Mouse (Mus musculus): ENCODE results near the gene Npsr1.

The Npsr1 gene

DNA sequence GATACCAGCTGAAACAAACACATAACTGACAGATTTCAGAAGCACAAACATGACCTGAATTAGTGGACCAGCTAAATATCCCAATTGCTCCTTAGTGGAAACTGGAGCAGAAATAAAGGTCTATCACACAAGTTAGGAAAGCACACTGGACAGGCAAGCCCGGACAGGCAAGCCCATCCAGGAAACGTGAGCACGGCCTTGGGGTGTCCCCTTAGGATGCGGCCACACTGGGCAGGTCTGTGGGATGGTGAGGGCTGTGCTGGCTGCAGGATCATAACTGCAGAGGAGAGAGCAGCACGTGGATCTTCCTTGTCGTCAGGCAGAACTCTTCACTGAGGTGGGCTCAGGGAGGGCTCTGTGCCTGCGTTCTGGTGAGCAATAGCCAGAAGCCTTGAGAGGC, at the start of gene Npsr1:
Gene Npsr1, plus strand, starts transcription at position 301 of the 400 bp plus-strand sequence.
- DNase-seq (ENCODE audit: low spot score in 2 of 2): no peak

DNA sequence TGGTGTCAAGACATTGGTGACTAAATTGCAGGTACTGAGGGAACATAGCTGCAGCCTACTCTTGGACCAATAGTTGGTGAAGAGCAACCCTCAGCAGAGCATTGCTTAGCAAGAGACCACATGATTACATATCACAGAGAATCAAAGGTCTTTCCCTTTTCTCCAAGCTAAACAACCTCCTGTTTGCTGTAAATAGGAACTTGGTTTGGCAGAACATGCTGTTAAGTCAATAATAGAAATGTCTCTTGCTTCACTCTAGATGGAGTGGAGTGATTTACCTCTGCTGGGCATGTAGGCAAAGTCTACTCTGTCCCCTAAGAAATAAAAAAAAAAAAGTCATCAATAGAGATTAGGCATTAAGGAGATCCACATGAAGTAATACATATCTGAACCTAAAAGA, 46.3 kb upstream of the Npsr1 start:
- DNase-seq (ENCODE audit: low spot score in 2 of 2): no peak

DNA sequence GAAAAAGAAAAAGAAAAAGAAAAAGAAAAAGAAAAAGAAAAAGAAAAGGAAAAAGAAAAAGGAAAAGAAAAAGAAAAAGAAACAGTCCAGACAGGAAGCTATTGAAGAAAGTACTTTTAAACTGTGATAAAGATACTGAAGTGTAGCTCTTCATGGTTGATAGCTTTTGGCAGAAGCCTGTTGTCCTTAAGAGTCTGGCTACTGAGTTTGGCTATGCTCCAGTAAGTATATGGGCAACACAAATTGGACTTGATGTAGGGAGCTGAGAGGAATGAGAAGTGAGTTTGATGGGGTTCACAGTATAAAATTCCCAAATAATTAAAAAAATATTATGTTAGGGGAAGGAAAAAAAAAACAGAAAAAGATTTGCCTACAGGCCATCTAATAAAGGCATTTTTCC, 34.5 kb upstream of the Npsr1 start:
- DNase-seq (ENCODE audit: low spot score in 2 of 2): no peak

DNA sequence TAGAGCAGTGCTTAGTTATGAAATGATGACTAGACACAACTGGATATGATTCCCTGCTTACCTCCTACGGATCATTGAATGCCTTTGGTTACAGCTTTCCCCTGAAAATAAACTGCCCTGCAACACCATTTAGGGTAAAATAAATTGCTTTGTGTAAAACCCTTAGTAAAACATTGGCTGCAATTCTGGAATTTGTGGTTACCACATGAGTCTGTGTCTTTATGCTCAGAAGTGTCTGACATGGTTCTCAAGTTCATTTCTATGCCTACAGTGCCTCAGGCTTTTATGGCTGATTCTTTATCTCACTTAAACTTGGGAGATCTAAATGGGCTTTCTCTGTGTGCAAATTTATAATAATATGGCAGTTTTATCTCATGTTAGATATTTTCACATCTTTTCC, 26.1 kb upstream of the Npsr1 start:
- DNase-seq (ENCODE audit: low spot score in 2 of 2): no peak

DNA sequence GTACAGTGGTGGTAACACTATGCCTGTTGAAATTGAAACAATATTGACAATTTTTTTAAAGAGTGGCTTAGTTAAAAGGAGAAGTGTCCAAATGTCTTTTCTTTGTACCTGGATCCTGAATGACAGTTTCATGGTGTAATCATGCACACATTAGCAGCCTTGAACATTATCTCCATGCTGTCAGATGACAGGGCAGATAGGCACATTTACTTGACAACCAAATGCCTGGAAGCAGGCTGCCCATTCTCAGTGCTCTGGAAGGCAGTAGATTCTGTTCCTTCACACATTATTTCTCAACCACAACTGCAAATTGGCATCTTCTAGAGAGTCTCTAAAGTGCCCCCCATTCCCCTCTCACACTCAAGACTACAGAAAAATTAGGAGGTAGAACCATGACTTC, 20.2 kb upstream of the Npsr1 start:
- no peak for DNase-seq (ENCODE audit: low spot score in 2 of 2)

DNA sequence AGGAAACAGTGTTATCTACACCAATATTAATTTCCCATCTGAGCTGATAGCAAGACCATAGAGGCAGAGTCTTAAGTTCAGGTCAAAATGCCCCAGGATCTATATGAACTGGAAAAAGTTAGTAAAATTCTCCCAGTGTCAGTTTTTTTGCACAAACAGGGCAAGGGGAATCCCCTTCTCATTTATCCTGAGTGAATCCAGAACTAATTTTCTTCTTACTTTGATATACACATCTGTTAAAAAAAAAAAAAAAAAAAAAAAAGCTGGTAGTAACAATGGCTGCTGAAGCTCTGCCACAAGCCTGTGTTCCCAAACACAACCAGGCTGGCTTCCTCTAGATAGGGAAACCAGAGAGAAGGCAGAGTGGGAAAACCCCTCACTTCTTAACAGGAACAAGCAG, 5.9 kb upstream of the Npsr1 start:
- DNase-seq (ENCODE audit: low spot score in 2 of 2): no peak

DNA sequence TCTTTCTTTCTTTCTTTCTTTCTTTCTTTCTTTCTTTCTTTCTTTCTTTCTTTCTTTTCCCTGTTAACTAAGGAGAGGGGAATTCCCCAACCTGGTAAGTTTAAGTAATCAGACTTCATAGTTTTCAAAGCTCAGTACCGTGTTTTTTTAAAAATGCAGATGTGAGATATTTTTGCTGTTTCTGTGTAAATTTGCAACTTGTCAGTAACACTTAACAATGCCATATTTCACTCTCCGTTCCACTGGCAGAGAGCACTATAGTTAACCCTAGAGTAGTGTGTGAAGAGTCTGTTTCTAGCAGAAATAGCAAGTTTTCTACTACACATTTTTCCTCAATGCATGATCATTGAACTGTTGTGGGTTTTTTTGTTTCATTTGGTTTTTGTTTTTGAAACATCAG, 730 bp downstream of the Npsr1 start:
- DNase-seq (ENCODE audit: low spot score in 2 of 2): no peak

DNA sequence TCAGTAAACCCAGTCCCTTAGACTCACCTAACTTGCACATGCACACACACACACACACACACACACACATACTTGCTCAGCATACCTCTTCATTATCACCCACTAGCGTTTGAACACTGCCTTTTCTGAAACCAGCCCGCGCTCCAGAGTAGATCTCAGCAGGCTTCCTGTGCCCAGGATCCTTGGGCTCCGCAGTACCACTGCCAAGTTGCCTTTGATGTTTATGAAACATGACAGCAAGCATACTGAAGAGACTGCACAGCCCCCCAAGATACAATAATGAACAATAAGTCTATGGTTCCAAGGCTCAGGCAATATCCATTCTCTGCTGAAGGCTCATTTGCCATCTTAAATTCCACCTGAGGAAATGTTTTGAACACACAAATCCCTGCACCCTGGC, 1.8 kb downstream of the Npsr1 start:
- DNase-seq (ENCODE audit: low spot score in 2 of 2): no peak

DNA sequence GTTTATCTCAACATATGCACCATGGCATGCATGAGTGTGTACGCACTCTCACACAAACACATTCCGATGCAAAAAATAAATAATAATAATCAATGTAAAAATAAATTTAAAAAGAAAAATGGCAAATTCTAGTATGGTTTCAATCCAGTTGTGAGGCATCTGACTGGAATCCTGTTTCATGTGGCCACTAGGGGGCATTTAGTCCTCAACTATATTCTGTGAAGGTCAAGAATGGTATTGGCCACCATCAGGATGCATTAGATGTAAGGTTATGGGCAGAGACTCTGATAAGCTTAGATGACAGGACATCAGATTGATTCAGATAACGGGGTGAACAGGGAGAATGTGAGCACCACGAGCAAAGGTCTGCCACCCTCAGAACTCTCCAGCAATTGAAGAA, 21.6 kb downstream of the Npsr1 start:
- DNase-seq (ENCODE audit: low spot score in 2 of 2): no peak

DNA sequence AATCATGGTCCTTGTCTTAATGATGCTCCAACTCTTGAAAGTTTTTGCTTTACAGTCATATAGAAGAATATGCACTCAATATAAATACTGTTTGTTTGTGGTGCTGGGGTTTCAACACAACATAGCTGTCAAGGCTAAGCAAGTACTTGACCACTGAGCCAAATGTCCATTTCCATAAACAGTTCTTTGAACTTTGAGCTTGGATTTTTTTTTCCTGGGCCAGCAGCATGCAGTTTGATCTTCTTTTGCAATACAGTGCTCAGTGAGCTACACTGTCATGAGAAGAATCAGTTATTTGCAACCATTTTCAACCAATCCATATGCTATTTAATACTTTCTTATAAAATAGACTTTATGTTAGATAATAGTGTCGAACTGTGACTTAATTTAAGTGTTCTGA, 35.3 kb downstream of the Npsr1 start:
- no peak for DNase-seq (ENCODE audit: low spot score in 2 of 2)

DNA sequence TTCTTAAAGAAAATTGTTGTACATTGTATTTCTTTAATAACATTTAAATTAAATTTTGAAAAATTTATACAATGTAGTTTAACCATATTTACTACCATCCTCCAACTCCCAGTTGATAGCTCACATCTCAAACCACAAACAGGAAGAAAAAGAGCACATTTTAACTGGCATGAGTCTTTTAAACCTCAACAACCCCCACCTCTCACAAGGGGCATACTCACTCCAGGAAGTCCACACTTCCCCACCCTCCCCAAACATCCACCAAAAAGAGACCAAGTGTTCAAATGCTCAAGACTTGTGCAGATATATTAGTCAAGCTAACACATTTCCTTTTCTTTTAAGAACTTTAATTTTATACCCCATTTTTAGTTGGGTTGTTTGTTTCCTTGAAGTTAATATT, 38.6 kb downstream of the Npsr1 start:
- DNase-seq (ENCODE audit: low spot score in 2 of 2): no peak

DNA sequence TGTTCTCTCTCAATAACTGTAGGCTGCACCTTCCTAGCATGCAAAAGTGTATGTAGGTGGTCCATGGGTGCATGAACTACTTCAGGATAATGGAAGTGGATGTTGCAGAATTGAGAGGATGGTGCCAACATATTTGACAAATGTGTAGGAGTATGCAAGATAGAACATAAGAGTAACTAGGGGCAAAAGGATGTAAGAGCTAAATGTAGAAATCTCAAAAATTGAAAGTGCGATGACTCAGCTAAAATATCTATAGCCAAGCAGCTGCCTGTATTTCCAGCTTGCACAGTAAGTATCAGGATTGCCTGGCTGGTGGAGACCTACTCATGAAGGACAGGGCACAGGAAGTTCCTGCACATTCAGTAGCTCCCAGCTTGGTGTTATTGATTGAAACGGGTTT, 46.5 kb downstream of the Npsr1 start:
- DNase-seq (ENCODE audit: low spot score in 2 of 2): no peak

DNA sequence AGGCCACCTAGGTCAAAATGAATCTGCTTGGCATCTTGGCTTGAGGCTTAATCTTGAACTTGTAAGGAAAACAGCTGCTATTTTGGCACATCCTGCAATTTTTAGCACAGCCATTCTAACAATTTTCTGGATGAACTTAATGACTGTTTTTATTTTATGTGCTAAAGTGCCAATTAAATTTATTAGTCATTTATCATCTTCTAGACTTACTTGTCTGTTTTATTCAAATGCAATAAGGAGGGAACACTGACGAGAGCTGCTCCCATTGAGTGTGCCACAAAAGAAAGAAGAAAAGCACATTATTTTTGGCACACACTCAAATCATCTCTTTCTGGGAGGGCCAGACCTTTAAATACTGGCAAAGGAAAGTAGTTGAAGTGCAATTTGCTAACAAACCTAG, 59.4 kb downstream of the Npsr1 start:
- no peak for DNase-seq (ENCODE audit: low spot score in 2 of 2)

DNA sequence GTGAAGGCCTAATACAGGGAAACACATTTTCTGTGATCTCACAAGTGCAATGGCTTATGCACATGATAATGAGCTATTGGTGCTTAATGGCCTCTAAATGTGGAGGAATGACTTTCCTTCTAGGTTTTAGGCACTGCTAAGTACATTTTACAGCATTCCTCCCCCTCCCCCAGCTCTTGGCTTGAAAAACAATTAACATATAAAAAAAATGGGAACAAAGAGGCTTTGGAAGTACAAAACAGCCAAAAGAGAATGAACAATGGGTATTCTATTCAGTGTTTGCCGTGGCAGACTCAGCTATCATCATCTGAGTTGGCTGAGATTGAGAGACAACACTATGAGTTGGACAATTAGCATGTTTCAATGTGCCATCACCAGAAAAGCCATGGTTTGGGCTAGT, 62.6 kb downstream of the Npsr1 start:
- no peak for DNase-seq (ENCODE audit: low spot score in 2 of 2)

DNA sequence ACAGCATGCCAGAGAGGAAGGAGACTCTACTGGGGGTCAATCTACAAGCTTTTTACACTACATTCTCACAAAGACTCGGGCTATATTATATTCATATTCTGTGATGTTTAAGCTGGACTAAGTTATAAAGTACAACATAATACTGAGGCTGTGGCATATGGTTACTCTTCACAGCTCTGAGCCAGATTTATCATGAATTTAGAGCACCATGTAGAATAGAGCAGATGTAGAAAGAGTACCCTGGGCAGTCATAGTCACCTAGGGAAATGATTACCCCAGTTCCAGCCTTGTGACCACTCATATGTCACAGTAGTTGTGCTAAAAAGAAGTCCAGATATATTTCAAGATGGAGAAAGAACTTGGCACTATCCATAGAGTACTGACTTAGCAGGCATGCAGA, 70.7 kb downstream of the Npsr1 start:
- DNase-seq (ENCODE audit: low spot score in 2 of 2): no peak

DNA sequence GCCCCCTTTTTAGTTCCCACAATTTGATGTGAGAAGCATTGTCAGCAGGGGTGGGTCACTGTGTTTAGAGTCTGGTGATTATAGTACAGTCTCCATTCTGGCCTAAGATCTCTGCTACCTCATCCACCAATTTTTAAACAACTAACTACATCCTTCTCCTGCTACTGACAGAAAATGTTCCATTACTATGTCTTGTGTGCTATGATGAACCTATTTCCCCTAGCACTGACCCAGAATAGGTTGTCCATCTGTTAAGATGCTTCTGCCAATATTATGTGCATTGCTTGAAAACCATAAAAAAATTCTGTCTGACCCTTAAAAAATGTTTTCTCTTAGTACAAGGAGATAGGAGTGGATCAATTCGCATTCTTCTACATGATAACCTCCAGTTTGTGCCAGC, 72.9 kb downstream of the Npsr1 start:
- DNase-seq (ENCODE audit: low spot score in 2 of 2): no peak

DNA sequence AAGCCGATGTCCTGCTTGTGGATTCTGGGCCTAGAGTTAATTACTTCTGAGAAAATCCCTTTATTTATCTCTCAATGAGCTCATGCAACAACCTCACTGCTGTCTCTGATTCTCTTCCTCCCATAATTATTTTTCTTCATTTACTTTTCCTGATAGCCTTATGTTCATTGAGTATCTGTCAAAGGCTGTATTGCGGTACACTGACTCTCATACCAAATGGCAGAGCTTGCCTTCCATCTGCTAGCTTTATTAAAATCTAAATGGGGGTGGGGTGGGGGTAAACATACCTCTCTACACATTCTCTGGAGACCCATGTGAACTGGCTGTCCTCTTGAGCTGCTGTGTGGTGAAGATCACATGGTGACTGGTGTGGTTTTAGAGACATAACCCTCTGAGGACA, 80.9 kb downstream of the Npsr1 start:
- no peak for DNase-seq (ENCODE audit: low spot score in 2 of 2)

DNA sequence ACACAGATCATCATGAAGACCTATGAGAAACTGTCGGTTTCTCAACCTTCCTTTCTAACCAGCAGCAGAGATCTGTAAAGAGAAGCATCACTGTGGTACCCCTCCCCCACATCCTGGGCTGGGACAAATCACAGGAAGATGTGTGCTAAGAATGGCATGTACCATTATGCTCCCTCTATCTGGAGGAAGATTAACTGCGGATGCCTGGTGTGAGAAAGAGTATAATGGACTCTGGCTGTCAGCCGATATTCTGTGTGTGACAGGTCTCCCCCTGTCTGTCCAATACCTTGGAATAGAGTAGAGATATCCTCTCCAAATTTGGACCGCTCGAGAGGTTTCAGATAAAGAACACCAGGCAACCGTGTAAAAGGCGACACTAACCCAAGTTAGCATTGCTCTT, 83.1 kb downstream of the Npsr1 start:
- no peak for DNase-seq (ENCODE audit: low spot score in 2 of 2)

DNA sequence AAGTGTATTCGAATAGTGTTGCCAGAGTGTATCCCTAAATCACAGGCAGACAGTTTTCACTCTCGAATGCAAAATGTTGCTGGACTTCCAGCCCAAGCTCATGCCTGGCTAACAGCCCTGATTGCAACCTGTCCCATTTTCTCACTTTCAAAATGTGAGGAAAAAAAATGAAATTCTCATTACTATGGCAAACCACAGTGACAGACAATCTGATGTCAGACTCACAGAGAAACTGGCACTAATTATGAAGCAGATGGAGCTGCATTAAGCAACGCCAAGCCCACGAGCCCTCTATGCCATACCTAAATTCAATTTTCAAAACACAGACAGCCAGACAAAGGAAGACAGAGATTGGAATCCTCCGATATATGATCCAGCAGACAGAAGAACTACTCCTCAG, 88.5 kb downstream of the Npsr1 start:
- DNase-seq (ENCODE audit: low spot score in 2 of 2): no peak

DNA sequence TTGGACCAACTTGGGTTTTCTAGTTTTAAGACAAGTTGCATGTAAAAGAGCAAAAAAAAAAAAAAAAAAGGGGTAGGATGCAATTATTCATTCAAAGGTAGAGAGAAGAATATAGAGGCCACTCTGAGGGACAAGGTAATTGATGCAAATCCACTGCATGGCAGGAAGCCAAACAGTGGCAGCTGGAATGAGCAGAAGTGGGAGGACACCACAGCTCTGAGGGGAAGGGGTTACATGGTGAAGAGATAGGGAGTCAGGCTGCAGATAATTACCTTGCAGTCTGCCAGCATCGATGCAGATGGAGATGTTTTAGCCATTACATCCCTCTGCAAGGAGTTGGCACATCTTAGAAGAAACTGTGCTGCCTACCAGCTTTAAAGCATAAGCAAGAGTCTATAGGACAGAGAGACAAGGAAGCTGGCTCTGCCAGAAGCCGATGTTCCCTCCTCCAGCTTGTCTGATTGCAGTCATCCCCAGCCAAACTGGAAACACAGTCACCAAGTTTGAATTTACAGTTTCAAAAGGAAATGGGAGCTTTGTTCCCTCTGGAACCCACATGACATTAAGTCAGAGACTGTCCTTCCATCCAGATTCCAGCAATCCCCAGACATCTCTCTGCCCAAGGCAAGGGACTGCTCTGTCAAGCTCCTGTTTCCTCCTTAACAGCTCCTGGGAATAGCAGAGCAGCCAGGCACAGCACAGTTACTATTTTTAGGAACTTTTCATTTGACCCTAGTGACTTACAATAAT, 91.9 kb downstream of the Npsr1 start:
- no peak for DNase-seq (ENCODE audit: low spot score in 2 of 2)

DNA sequence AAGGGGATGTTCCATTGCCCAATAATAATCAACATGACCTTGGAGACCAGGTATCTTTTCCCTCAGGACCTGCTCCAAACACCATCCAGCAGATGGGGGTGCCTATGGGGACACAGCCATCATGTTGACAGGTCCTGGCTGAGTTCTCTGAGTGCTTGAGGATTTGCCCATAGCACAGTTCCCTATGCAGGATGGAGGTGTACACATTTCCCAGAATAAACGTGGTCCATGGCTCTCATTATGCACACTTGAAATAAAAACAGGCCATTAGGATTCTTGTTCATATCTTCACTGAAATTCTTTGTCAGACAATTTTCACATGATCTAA, 92.4 kb downstream of the Npsr1 start:
- no peak for DNase-seq (ENCODE audit: low spot score in 2 of 2)

DNA sequence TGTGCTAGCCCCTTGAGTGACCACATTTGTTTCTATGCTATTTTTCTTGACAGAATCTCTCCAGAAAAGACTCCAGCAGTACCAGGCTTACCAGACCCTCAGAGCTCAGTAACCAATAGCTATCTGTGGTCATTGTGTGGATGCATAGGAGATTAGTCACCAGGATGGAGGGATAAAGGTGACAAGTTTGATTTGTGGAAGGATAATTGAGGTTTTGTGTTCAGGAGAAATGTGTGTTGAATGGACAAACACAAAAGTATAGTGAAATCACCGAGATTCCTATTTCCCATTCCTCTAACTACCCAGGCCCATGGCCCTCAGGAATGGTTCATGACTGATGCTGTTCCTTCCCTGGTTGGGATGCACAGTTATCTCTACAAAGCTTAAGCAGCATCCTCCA, 100.5 kb downstream of the Npsr1 start:
- DNase-seq (ENCODE audit: low spot score in 2 of 2): no peak

DNA sequence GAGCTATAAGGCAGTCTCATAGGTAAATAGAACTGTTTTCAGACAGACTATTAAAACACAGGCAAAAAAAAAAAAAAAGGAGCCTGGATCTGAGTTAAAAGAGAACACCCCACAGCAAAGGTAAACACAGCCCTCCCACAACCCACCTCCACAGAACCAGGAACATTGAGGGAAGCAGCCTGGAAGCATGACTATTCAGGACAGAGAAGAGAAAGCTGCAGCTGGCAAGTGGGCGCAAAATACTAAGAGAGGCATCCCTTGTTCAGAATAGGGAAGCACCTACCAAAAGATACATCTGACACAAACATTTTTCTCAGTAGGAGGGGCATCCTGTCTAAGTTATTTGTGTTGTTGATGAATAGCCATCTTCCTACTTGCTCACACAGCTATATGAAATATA, 113.8 kb downstream of the Npsr1 start:
- no peak for DNase-seq (ENCODE audit: low spot score in 2 of 2)

DNA sequence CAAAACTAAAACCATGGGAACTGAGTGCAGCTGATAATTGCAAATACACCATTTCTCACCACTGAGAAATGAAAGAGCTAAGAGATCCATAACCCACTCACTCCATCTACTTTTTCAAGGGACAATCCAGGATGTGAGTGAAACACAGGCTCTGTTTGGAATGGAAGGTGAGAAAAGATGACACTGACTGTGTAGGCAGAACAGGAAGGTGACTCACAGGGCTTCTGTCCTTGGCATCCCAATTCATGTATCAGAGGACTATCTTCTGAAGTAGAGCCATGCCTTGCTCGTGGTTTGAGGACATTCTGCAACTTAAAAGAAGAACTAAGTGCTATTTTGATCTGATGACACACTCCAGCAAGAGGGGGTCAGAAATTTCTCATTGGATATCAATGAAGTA, 119.9 kb downstream of the Npsr1 start:
- DNase-seq (ENCODE audit: low spot score in 2 of 2): no peak

DNA sequence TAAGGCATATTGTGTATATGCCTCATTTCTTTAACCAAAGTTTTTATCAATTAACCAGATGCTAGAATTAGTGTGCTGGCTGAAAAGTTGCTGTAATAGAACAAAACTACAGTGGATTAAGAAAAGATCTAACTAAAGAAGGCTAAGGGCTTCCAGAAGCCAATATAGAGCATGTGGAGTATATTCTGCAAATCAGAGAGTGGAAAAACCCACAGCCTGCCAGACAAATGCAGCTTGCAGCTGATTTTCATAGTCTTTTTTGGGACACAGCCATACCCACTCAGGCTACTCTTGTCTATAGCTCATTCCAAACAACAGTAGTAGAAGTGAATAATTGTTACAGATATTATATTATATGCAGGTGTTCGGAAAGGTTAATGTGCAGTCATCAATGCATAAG, 138.7 kb downstream of the Npsr1 start:
- DNase-seq (ENCODE audit: low spot score in 2 of 2): no peak

Measured in spleen, postnatal 14 days (tissue).